Mouse (Mus musculus) hindbrain, embryonic 14.5 days (tissue): Measurements from ENCODE around the gene Serf2. TPM values are rescaled to one million over a fixed set of nuclear protein-coding genes. Genes with fewer than 3 reads are reported as not detected.

Experiments
- ATAC-seq: fragments of 200-750 bp; cut with Nextera tagmentation; 2 replicates; pipeline ENCODE4 v1.8.0; 2017; ENCODE audit warnings: moderate number of reproducible peaks, mild to moderate bottlenecking, moderate TSS enrichment, moderate library complexity; ENCODE audit not compliant: low FRiP score
- DNase-seq: peaks from one replicate; pipeline ENCODE4 v3.0.0-alpha.2; 2015; ENCODE audit warnings: low spot score
- H3K27ac ChIP-seq: fragments of 300-500 bp; sonication (generic); 2 replicates; pipeline ENCODE4 v1.5.1; 2014; ENCODE audit warnings: mild to moderate bottlenecking, moderate library complexity
- H3K27me3 ChIP-seq: fragments of 300-500 bp; sonication (generic); 2 replicates; pipeline ENCODE4 v1.6.1; 2014; ENCODE audit warnings: mild to moderate bottlenecking, low read length, mixed read lengths; ENCODE audit not compliant: control insufficient read depth, insufficient read depth
- H3K36me3 ChIP-seq: fragments of 300-500 bp; sonication (generic); replicated peaks from 2 replicates; pipeline ENCODE4 v1.6.1; 2014; ENCODE audit not compliant: control insufficient read depth, insufficient read depth
- H3K4me1 ChIP-seq: fragments of 300-500 bp; sonication (generic); replicated peaks from 2 replicates; pipeline ENCODE4 v1.6.1; 2014; ENCODE audit warnings: antibody characterized with exemption, low read length, mixed read lengths; ENCODE audit not compliant: control insufficient read depth, insufficient read depth
- H3K4me2 ChIP-seq: fragments of 300-500 bp; sonication (generic); replicated peaks from 2 replicates; pipeline ENCODE4 v1.6.1; 2014; ENCODE audit warnings: mild to moderate bottlenecking, moderate library complexity
- H3K4me3 ChIP-seq: fragments of 300-500 bp; sonication (generic); replicated peaks from 2 replicates; pipeline ENCODE4 v1.5.1; 2014; ENCODE audit warnings: mild to moderate bottlenecking, low read length
- H3K9ac ChIP-seq: fragments of 300-500 bp; sonication (generic); 2 replicates; pipeline ENCODE4 v1.6.1; 2014
- H3K9me3 ChIP-seq: fragments of 300-500 bp; sonication (generic); 2 replicates; pipeline ENCODE4 v1.6.1; 2016; ENCODE audit warnings: low read length; ENCODE audit not compliant: control insufficient read depth
- WGBS: fragments of 180-500 bp; shearing (Covaris S2); extraction: QIAGEN DNeasy Blood & Tissue Kit; methylation state at CpG from one replicate; pipeline ENCODE4 v1.1.7; 2014; 5-methylcytosine and 5-hydroxymethylcytosine counted together
- polyA plus RNA-seq: library from polyadenylated mRNA; unstranded; fragments of >200 nt; fragmentation: Nextera tagmentation; extraction: Ambion mirVana; gene quantifications from 2 replicates; pipeline ENCODE4 v1.2.1, GENCODE M21; 2014

The Serf2 gene
- polyA plus RNA-seq, 1 experiment from 2014 or later = 365 TPM

- peaks cover 51% of the 10 kb centered on the region for H3K36me3 ChIP-seq
- no peak overlapping the region for H3K4me3 ChIP-seq
- DNase-seq = no peak
- no peaks in the 10 kb centered on the region for H3K9me3 ChIP-seq
- ATAC-seq = no peak
- H3K27me3 ChIP-seq = no peaks in the 10 kb centered on the region
- H3K4me1 ChIP-seq = peaks cover 21% of the 10 kb centered on the region
- H3K4me2 ChIP-seq = no peak overlapping the region
- 89% methylated on average over 3 of the region's 3 CpGs for whole genome bisulfite sequencing
- no peak overlapping the region for H3K9ac ChIP-seq
- no peak overlapping the region for H3K27ac ChIP-seq
These were observed 30.5 kb upstream of the Serf2 start for GRCm38 (mm10) chr2:121418476-121418875.

GRCm38 (mm10) chr2:121423166-121423565 is 25.8 kb upstream of the Serf2 start:
- no peaks in the 10 kb centered on the region for H3K27me3 ChIP-seq
- H3K9me3 ChIP-seq = no peaks in the 10 kb centered on the region
- 92% methylated on average over 2 of the region's 2 CpGs for WGBS
- H3K9ac ChIP-seq = no peak overlapping the region
- no peaks in the 10 kb centered on the region for H3K4me1 ChIP-seq
- ATAC-seq (no peak), DNase-seq (no peak)
- H3K4me3 ChIP-seq = no peak overlapping the region
- no peak overlapping the region for H3K27ac ChIP-seq
- no peak overlapping the region for H3K4me2 ChIP-seq
- H3K36me3 ChIP-seq = peaks cover 82% of the 10 kb centered on the region

- Histone ChIP-seq H3K36me3 (peaks cover 98% of the 10 kb centered on the region), H3K9me3 (no peaks in the 10 kb centered on the region), H3K9ac (no peak overlapping the region), H3K4me1 (no peaks in the 10 kb centered on the region), H3K4me3 (no peak overlapping the region), H3K27ac (no peak overlapping the region), H3K27me3 (no peaks in the 10 kb centered on the region), H3K4me2 (no peak overlapping the region)
- WGBS = 100% methylated on average over 2 of the region's 2 CpGs
- ATAC-seq (no peak), DNase-seq (no peak)
These were observed 23.1 kb upstream of the Serf2 start for GRCm38 (mm10) chr2:121425890-121426289.

- Histone ChIP-seq H3K4me3 (no peak overlapping the region), H3K36me3 (peaks cover 99% of the 10 kb centered on the region), H3K27ac (no peak overlapping the region), H3K4me2 (no peak overlapping the region), H3K27me3 (no peaks in the 10 kb centered on the region), H3K4me1 (no peaks in the 10 kb centered on the region), H3K9ac (no peak overlapping the region), H3K9me3 (no peaks in the 10 kb centered on the region)
- 94% methylated on average over 1 of the region's 1 CpGs for WGBS
- DNase-seq (peak; percentile 51), ATAC-seq (no peak)
These were observed 14.1 kb upstream of the Serf2 start for GRCm38 (mm10) chr2:121434854-121435253.

- 76% methylated on average over 4 of the region's 4 CpGs for WGBS
- Histone ChIP-seq H3K4me1 (peaks cover 12% of the 10 kb centered on the region; the same call in 1 of the 2 replicates), H3K27ac (no peak overlapping the region), H3K36me3 (peaks cover 54% of the 10 kb centered on the region), H3K9ac (no peak overlapping the region), H3K27me3 (peaks cover 26% of the 10 kb centered on the region), H3K4me2 (no peak overlapping the region), H3K9me3 (no peaks in the 10 kb centered on the region), H3K4me3 (no peak overlapping the region)
- no peak for ATAC-seq
- DNase-seq = no peak
These were observed 9.2 kb upstream of the Serf2 start for GRCm38 (mm10) chr2:121439746-121440145.

- Histone ChIP-seq H3K9ac (no peak overlapping the region), H3K36me3 (peaks cover 42% of the 10 kb centered on the region), H3K27ac (no peak overlapping the region), H3K4me2 (no peak overlapping the region), H3K27me3 (peaks cover 26% of the 10 kb centered on the region), H3K9me3 (no peaks in the 10 kb centered on the region), H3K4me1 (peaks cover 12% of the 10 kb centered on the region; the same call in 1 of the 2 replicates), H3K4me3 (no peak overlapping the region)
- DNase-seq (no peak), ATAC-seq (no peak)
- WGBS = 67% methylated on average over 5 of the region's 5 CpGs
These were observed 8.0 kb upstream of the Serf2 start for GRCm38 (mm10) chr2:121440834-121441605.

- 13% methylated on average over 11 of the region's 11 CpGs for WGBS
- H3K4me1 ChIP-seq = peaks cover 12% of the 10 kb centered on the region; the same call in 1 of the 2 replicates
- H3K36me3 ChIP-seq = peaks cover 34% of the 10 kb centered on the region
- H3K4me3 ChIP-seq = peak overlapping the region; percentile 19
- DNase-seq (no peak), ATAC-seq (no peak)
- no peak overlapping the region for H3K27ac ChIP-seq
- no peaks in the 10 kb centered on the region for H3K9me3 ChIP-seq
- H3K27me3 ChIP-seq = peaks cover 26% of the 10 kb centered on the region
- peak overlapping the region; percentile 51 for H3K4me2 ChIP-seq
- H3K9ac ChIP-seq = no peak overlapping the region
These were observed 7.2 kb upstream of the Serf2 start for GRCm38 (mm10) chr2:121441800-121442199.

GRCm38 (mm10) chr2:121442259-121443067 is 6.5 kb upstream of the Serf2 start:
- DNase-seq = no peak
- Histone ChIP-seq H3K4me3 (peak overlapping the region; percentile 19), H3K4me2 (peak overlapping the region; percentile 51), H3K9ac (no peak overlapping the region), H3K27me3 (peaks cover 26% of the 10 kb centered on the region), H3K4me1 (peaks cover 12% of the 10 kb centered on the region; the same call in 1 of the 2 replicates), H3K9me3 (no peaks in the 10 kb centered on the region), H3K27ac (no peak overlapping the region), H3K36me3 (peaks cover 27% of the 10 kb centered on the region)
- WGBS = under 1% methylated on average over 30 of the region's 30 CpGs
- ATAC-seq = no peak; the same call in 1 of the 2 replicates

GRCm38 (mm10) chr2:121443068-121443349 is 6.0 kb upstream of the Serf2 start:
- H3K27me3 ChIP-seq = peaks cover 26% of the 10 kb centered on the region
- WGBS = 15% methylated on average over 8 of the region's 8 CpGs
- DNase-seq = no peak
- ATAC-seq = no peak
- peak overlapping the region; percentile 51 for H3K4me2 ChIP-seq
- H3K9ac ChIP-seq = no peak overlapping the region
- H3K27ac ChIP-seq = no peak overlapping the region
- H3K4me3 ChIP-seq = peak overlapping the region; percentile 19; the same call in 1 of the 2 replicates
- peaks cover 22% of the 10 kb centered on the region for H3K36me3 ChIP-seq
- H3K4me1 ChIP-seq = peaks cover 12% of the 10 kb centered on the region; the same call in 1 of the 2 replicates
- H3K9me3 ChIP-seq = no peaks in the 10 kb centered on the region
